Mouse (Mus musculus) small intestine, adult 2 months (tissue): ENCODE results near the gene Tmem141. TPM values are rescaled to one million over a fixed set of nuclear protein-coding genes. Genes with fewer than 3 reads are reported as not detected.

Source experiments
- H3K27ac ChIP-seq: fragments of 200-500 bp; 2 replicates; pipeline ENCODE4 v1.5.1; 2012; ENCODE audit warnings: low read depth, low read length, control low read depth, inconsistent platforms; ENCODE audit not compliant: insufficient read depth
- H3K27me3 ChIP-seq: fragments of 200-500 bp; 2 replicates; pipeline ENCODE4 v1.6.1; 2012; ENCODE audit warnings: mild to moderate bottlenecking, moderate library complexity, low read length, inconsistent platforms; ENCODE audit not compliant: control insufficient read depth, insufficient read depth
- H3K36me3 ChIP-seq: fragments of 200-500 bp; 2 replicates; pipeline ENCODE4 v1.6.1; 2012; ENCODE audit warnings: mild to moderate bottlenecking, low read length, control low read depth, inconsistent platforms; ENCODE audit not compliant: control insufficient read depth, insufficient read depth
- H3K4me1 ChIP-seq: fragments of 200-500 bp; 2 replicates; pipeline ENCODE4 v1.6.1; 2012; ENCODE audit warnings: low read length, inconsistent platforms, mixed read lengths; ENCODE audit not compliant: control insufficient read depth, insufficient read depth, insufficient read length
- H3K4me3 ChIP-seq: fragments of 200-500 bp; 2 replicates; pipeline ENCODE4 v1.5.1; 2012; ENCODE audit warnings: low read depth, mild to moderate bottlenecking, control low read depth, inconsistent platforms, low read length, moderate library complexity
- CTCF ChIP-seq: fragments of 200-500 bp; IDR thresholded peaks from 2 replicates; pipeline ENCODE4 v1.5.1; 2012; ENCODE audit warnings: low read depth, mild to moderate bottlenecking, control low read depth, inconsistent platforms, low read length, moderate library complexity, mixed read lengths; ENCODE audit not compliant: insufficient replicate concordance, insufficient read length; ENCODE audit errors: extremely low read depth
- POLR2A ChIP-seq: fragments of 200-500 bp; IDR thresholded peaks from 2 replicates; pipeline ENCODE4 v1.6.1; 2012; ENCODE audit warnings: low read depth, mild to moderate bottlenecking, control low read depth, inconsistent platforms, low read length, moderate library complexity
- WGBS: fragments of 180-500 bp; shearing (Covaris S2); methylation state at CpG from one replicate; pipeline ENCODE4 v1.1.7; 2018; 5-methylcytosine and 5-hydroxymethylcytosine counted together
- polyA plus RNA-seq: library from polyadenylated mRNA; depleted of rRNA; stranded (reverse); fragments of >200 nt; gene quantifications from 2 replicates; pipeline ENCODE4 v1.2.3, GENCODE M21; 2012

Gene Tmem141
- polyA plus RNA-seq, 1 experiment: 10.0 TPM

DNA sequence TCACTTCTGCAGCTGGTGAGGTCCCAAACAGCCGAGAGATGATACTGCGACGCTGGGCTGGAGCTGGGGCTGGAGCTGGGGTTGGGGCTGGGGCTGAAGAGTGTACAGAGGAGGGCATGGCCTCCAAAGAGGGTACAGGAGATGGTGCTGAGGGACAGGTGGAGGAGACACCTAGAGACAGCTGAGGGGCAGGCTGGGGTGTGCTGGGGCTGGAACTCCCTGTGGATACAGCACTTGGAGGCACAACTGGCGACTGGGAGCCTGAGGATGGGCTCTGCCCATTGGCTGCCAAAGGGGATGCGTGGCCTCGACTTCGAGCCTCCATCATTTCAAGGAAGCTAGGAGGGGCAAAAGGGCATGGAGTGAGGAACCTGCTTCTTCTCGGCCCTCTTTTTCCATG lies 34.5 kb downstream of the Tmem141 start:
- no peak overlapping the region for H3K27ac ChIP-seq
- H3K4me3 ChIP-seq: no peak overlapping the region
- TF ChIP-seq CTCF (no peak), POLR2A (no peak)
- H3K27me3 ChIP-seq: no peaks in the 10 kb centered on the region
- H3K36me3 ChIP-seq: peaks cover 40% of the 10 kb centered on the region
- WGBS: 94% methylated on average over 8 of the region's 8 CpGs
- no peaks in the 10 kb centered on the region; the same call in 1 of the 2 replicates for H3K4me1 ChIP-seq

DNA sequence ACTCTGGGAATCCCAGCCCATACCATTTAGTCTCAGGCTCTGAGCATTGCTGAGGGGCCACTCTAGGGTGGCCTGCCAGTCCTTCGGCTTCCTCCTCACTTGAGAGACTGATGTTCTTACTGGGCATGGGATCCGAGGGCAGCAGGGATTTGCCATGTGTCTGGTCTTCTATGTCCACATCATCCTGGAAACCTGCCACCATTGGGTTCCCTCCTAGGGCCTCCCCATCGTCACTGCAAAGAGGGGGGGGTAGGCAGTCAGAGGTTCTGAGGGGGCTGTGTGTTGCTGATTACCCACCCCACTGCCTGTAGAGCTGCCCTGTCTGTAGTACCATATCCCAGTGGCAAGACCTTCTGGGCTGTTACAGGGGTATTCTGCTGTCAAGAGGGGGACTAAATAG lies 36.2 kb downstream of the Tmem141 start:
- no peak overlapping the region for H3K4me3 ChIP-seq
- peaks cover 31% of the 10 kb centered on the region for H3K36me3 ChIP-seq
- TF ChIP-seq CTCF (no peak), POLR2A (no peak)
- H3K27me3 ChIP-seq: no peaks in the 10 kb centered on the region
- 71% methylated on average over 3 of the region's 3 CpGs for WGBS
- peaks cover 5% of the 10 kb centered on the region for H3K4me1 ChIP-seq
- H3K27ac ChIP-seq: no peak overlapping the region

DNA sequence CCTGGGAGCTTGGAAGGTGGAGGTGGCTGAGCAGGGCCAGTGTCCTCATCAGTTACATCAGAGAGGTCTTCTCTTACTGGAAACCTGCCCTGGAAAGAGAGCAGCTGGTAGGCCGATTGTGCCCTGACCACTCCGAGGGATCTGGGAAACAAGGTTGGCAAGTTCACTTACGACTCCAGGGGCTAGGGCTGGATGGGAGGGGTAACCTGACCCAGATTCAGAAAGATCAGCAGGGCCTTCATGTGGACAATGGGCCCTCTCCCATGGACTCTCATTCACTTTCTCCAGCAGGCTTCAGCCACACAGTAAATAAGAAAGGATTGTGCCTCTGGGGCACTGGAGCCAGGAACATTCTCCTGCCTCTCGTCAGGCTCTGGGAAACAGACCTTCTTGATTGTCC lies 36.9 kb downstream of the Tmem141 start:
- H3K4me3 ChIP-seq: no peak overlapping the region
- H3K27ac ChIP-seq: no peak overlapping the region
- 85% methylated on average over 4 of the region's 4 CpGs for WGBS
- peaks cover 10% of the 10 kb centered on the region for H3K4me1 ChIP-seq
- TF ChIP-seq POLR2A (no peak), CTCF (no peak)
- H3K27me3 ChIP-seq: 0 out of 2 replicates have a peak, but pooled peaks cover 4% of the 10 kb centered on the region
- H3K36me3 ChIP-seq: peaks cover 25% of the 10 kb centered on the region

DNA sequence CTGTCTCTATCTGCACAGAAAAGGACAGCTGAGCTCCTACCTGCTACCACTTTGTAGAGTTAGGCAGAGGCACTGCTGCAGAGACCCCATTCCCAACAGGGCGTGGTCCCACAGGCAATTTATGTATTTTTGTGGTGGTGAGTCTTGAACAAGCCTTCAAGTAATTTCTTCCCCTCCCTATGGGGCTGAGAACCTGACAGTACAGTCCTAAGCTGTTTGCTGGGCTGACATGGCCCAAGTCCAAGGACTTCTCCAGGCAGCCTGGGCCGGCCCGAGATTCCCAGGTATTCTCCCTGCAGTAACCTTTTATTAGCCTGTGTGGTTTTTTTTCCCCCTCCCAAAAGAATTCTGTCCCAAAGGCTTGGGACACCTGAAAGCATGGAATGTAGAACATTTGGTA lies 37.7 kb downstream of the Tmem141 start:
- Histone ChIP-seq H3K4me1 (peaks cover 17% of the 10 kb centered on the region), H3K4me3 (no peak overlapping the region), H3K27ac (no peak overlapping the region), H3K27me3 (peaks cover 11% of the 10 kb centered on the region), H3K36me3 (peaks cover 25% of the 10 kb centered on the region)
- TF ChIP-seq POLR2A (no peak), CTCF (no peak)
- 63% methylated on average over 3 of the region's 3 CpGs for WGBS

DNA sequence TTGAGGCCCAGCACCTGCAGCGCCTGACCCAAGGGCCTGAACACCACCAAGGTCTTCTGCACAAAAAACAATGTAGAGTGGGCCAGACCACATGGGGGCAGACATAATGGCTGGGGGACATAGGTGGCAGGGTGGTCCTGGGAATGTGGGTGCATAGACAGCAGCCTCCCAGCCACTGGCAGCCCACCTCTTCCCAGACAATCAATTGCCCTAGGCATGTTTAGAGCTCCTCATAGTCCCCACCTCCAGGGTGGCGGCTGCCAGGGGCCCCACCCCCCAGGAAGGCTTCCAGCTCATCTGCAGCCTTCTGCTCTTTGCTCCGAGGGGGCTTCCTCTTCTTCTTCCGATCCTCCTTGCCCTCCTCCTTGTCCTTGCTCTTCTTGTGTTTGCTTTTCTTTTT lies 38.2 kb downstream of the Tmem141 start:
- H3K4me1 ChIP-seq: peaks cover 21% of the 10 kb centered on the region
- H3K36me3 ChIP-seq: peaks cover 25% of the 10 kb centered on the region
- no peak overlapping the region for H3K4me3 ChIP-seq
- WGBS: 68% methylated on average over 4 of the region's 4 CpGs
- no peak overlapping the region for H3K27ac ChIP-seq
- TF ChIP-seq POLR2A (no peak), CTCF (no peak)
- H3K27me3 ChIP-seq: peaks cover 17% of the 10 kb centered on the region

DNA sequence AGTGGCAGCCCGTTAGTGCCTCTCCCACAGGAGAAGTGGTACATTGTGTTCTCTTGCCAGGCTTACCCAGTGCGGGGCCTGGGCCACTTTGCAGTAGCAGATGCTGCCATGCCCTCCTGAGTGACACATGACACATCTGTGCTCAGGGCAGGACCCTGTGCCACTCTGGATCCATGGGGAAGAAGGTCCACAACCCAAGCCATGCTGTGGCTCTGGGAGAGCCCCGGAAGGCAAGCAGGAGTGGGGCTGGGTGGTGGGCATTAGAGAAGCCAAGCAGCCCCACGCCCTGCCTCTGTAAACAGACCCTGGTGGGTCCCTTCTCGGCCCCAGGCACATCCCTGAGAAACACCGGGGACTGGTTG lies 38.7 kb downstream of the Tmem141 start:
- peaks cover 22% of the 10 kb centered on the region for H3K27me3 ChIP-seq
- TF ChIP-seq POLR2A (no peak), CTCF (no peak)
- H3K4me3 ChIP-seq: no peak overlapping the region
- peaks cover 21% of the 10 kb centered on the region for H3K4me1 ChIP-seq
- peaks cover 25% of the 10 kb centered on the region for H3K36me3 ChIP-seq
- WGBS: 63% methylated on average over 6 of the region's 6 CpGs
- H3K27ac ChIP-seq: no peak overlapping the region

DNA sequence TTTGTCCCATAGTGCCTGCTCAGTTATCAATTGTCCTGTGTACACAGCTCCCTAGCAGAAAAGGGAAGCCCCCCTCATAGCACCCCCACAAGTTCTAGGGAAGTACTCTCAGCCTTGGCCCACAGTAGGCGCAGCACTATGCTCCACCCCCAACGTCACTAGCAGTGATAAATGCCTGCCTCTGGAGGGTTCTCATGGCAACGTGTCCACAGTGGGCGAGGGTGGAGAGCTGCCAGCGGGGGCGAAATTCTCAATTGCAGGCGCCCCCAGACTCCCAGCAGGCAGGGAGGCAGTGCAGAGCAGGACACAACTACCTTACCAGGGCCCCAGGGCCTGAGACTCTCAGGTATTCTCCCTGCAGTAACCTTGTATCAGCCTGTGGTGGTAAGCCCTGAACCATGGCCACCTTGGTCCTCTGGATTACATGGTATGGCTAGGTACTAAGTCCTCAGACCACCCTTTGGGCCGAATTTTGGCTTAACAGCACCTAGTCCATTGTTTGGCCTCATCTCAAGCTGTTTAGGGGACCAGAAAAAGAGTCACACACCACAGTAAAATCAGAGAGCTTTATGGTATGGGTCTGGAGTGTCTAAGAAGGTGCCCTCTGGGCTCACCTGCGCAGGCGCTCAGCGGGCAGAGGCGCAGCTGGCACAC lies 39.2 kb downstream of the Tmem141 start:
- H3K27ac ChIP-seq: no peak overlapping the region
- H3K4me1 ChIP-seq: peaks cover 22% of the 10 kb centered on the region
- TF ChIP-seq POLR2A: no peak
- no peak for TF ChIP-seq CTCF
- WGBS: 55% methylated on average over 12 of the region's 12 CpGs
- H3K27me3 ChIP-seq: peaks cover 27% of the 10 kb centered on the region
- no peak overlapping the region for H3K4me3 ChIP-seq
- H3K36me3 ChIP-seq: peaks cover 23% of the 10 kb centered on the region

DNA sequence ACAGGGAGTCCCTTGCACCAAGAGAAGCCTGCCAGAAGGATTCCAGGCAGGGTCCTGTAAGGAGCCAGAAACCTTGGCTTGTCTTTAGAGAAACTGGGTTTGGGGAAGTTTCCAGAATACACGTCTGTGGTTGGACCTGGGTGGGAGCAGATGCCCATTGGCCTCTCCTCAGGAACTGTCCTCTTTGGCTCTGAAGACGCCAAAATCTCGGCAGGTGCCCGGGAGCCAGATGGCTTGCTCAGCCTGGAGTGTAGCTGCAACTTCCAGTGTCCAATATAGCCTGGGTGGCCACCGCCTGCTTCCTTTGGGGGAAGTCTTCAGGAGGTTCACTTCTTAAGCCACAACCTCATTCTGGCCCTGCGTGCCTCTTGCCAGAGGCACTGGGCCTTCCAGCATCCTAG lies 39.9 kb downstream of the Tmem141 start:
- Histone ChIP-seq H3K27me3 (peaks cover 34% of the 10 kb centered on the region), H3K36me3 (peaks cover 17% of the 10 kb centered on the region), H3K4me3 (no peak overlapping the region), H3K27ac (no peak overlapping the region), H3K4me1 (peaks cover 26% of the 10 kb centered on the region)
- no peak for TF ChIP-seq CTCF
- TF ChIP-seq POLR2A: no peak
- 20% methylated on average over 6 of the region's 6 CpGs for WGBS
